ENCODE assay signal across 8 mouse cellular contexts in genomic region chr5:115347564-115347963, GRCm38 (mm10). TPM values are rescaled to one million over a fixed set of nuclear protein-coding genes. Genes with fewer than 3 reads are reported as not detected.
DNase-seq lines count a peak whose midpoint lies in the region; ATAC-seq and TF ChIP-seq lines count a peak whose summit lies in the region.

No protein-coding gene starts in this region.

- peak overlapping the region; percentile 96 for H3K4me2 ChIP-seq in forebrain, postnatal 0 days (ENCODE audit: low read depth)

- TF ChIP-seq EP300 in MEL (IDR thresholded peaks at IDR 0.05; ENCODE audit: low read depth in 1 of 2, low read length in 2 of 2) = peak; percentile 20 to 22; a peak in 2 of 4 replicates

- H3K36me3 ChIP-seq in MEL (ENCODE audit: control insufficient read depth in 1 of 2, insufficient read depth in 2 of 2, low read length in 2 of 2) = peaks cover 5 to 12% of the 10 kb centered on the region in 2 experiments
- peaks cover 40% of the 10 kb centered on the region for H3K36me3 ChIP-seq in forebrain, postnatal 0 days (ENCODE audit: insufficient read depth)

- no peak for TF ChIP-seq POLR2A in MEL (IDR thresholded peaks at IDR 0.05; ENCODE audit: control insufficient read depth in 1 of 2, insufficient read depth in 1 of 2, low read depth in 1 of 2, low read length in 2 of 2, poor library complexity in 1 of 2)
- TF ChIP-seq POLR2A in cerebellum, adult 2 months (IDR thresholded peaks at IDR 0.05; ENCODE audit: borderline replicate concordance, insufficient read depth, low read length) = no peak

- peak overlapping the region; percentile 69 to 93 for H3K4me3 ChIP-seq in MEL (ENCODE audit: control insufficient read depth in 1 of 2, insufficient read depth in 1 of 2, low read depth in 2 of 2, low read length in 2 of 2)
- peak overlapping the region; percentile 84 for H3K4me3 ChIP-seq in cerebellum, adult 2 months (replicated peaks; ENCODE audit: insufficient read depth, low read depth, low read length)
- peak overlapping the region; percentile 78 for H3K4me3 ChIP-seq in forebrain, postnatal 0 days (ENCODE audit: low read depth, low read length)

- H3K79me2 ChIP-seq in MEL (ENCODE audit: control insufficient read depth, insufficient read depth, low read length, poor library complexity) = peaks cover 52% of the 10 kb centered on the region

- no peaks in the 10 kb centered on the region for H3K27me3 ChIP-seq in MEL (ENCODE audit: control insufficient read depth in 1 of 2, insufficient read depth in 2 of 2, low read length in 2 of 2)
- no peaks in the 10 kb centered on the region for H3K27me3 ChIP-seq in cerebellum, adult 2 months (ENCODE audit: control insufficient read depth, insufficient read depth, low read length)
- no peaks in the 10 kb centered on the region for H3K27me3 ChIP-seq in forebrain, postnatal 0 days (ENCODE audit: insufficient read depth, low read length)

- DNase-seq in MEL (ENCODE audit: low read depth, low spot score) = peak; percentile 92
- peak; percentile 75 to 80 for DNase-seq in cerebellum, adult 2 months
- DNase-seq in forebrain, postnatal 0 days = peak; percentile 80
- DNase-seq in layer of hippocampus, postnatal 25 days (ENCODE audit: extremely low spot score in 1 of 2, low spot score in 1 of 2) = peak; percentile 67 to 83
- peak; percentile 81 for DNase-seq in lung, postnatal 25 days (ENCODE audit: low spot score)
- DNase-seq in retina, adult 2 months (ENCODE audit: low read depth, low spot score) = peak; percentile 53
- peak; percentile 82 to 84 for DNase-seq in thymus, postnatal 36 days

- H3K4me1 ChIP-seq in MEL (ENCODE audit: control insufficient read depth in 1 of 2, insufficient read depth in 2 of 2, low read length in 2 of 2) = peaks cover 4 to 8% of the 10 kb centered on the region in 2 experiments; a peak in 3 of 4 replicates
- H3K4me1 ChIP-seq in cerebellum, adult 2 months (ENCODE audit: control insufficient read depth, insufficient read depth, low read length) = peaks cover 4% of the 10 kb centered on the region; the same call in 1 of the 2 replicates
- H3K4me1 ChIP-seq in forebrain, postnatal 0 days (ENCODE audit: insufficient read depth) = no peaks in the 10 kb centered on the region; the same call in 1 of the 2 replicates

- peak overlapping the region; percentile 89 for H3K9ac ChIP-seq in MEL (ENCODE audit: control insufficient read depth, low read depth, low read length, poor library complexity, severe bottlenecking)
- H3K9ac ChIP-seq in forebrain, postnatal 0 days = peak overlapping the region; percentile 69; the same call in 1 of the 2 replicates

- peak overlapping the region; percentile 46 for H3K27ac ChIP-seq in MEL (ENCODE audit: control insufficient read depth, low read depth, low read length)
- no peak overlapping the region for H3K27ac ChIP-seq in cerebellum, adult 2 months (ENCODE audit: insufficient read depth, low read length)
- no peak overlapping the region for H3K27ac ChIP-seq in forebrain, postnatal 0 days (ENCODE audit: low read depth, low read length)

- TF ChIP-seq RAD21 in MEL (IDR thresholded peaks at IDR 0.05; ENCODE audit: low read depth, low read length) = peak; percentile 85

- H3K9me3 ChIP-seq in MEL (replicated peaks; ENCODE audit: insufficient read depth, low read length) = no peaks in the 10 kb centered on the region
- no peaks in the 10 kb centered on the region for H3K9me3 ChIP-seq in forebrain, postnatal 0 days (ENCODE audit: low read length)

- TF ChIP-seq CTCF in MEL (IDR thresholded peaks at IDR 0.05 in 2 of 3, conservative IDR thresholded peaks at IDR 0.05 in 1 of 3; ENCODE audit: control insufficient read depth in 1 of 3, insufficient read depth in 1 of 3, low read depth in 2 of 3, low read length in 3 of 3, poor library complexity in 1 of 3, severe bottlenecking in 1 of 3) = peak; percentile 91 to 94 (median 92)
- TF ChIP-seq CTCF in cerebellum, adult 2 months (IDR thresholded peaks at IDR 0.05; ENCODE audit: borderline replicate concordance, insufficient read depth, low read depth, low read length) = peak; percentile 80
- TF ChIP-seq CTCF in forebrain, postnatal 0 days (IDR thresholded peaks at IDR 0.05; ENCODE audit: low read depth) = peak; percentile 82

- 0 out of 2 replicates have a peak, but pooled peaks have one; percentile 32 for ATAC-seq in forebrain, postnatal 0 days
- peak; percentile 54 to 71 for ATAC-seq in hematopoietic stem cell, adult 5-6 weeks (replicated peaks in 1 of 2; ENCODE audit: insufficient read depth in 1 of 2, low FRiP score in 2 of 2, low TSS enrichment in 1 of 2, low read depth in 1 of 2, poor library complexity in 2 of 2, severe bottlenecking in 2 of 2)

- 0% methylated on average over 5 of the region's 5 CpGs for WGBS in cerebellum, adult 2 months
- 3% methylated on average over 5 of the region's 5 CpGs for WGBS in forebrain, postnatal 0 days

TF ChIP-seq in MEL, 35 proteins besides CTCF, POLR2A, EP300 and RAD21 (continues in another document):
- TF ChIP-seq MAZ (IDR thresholded peaks at IDR 0.05; ENCODE audit: low read depth, low read length) = peak; percentile 86
- TF ChIP-seq BHLHE40 (IDR thresholded peaks at IDR 0.05; ENCODE audit: borderline replicate concordance, low read depth, low read length) = 0 out of 2 replicates have a peak, but pooled peaks have one; percentile 27
- TF ChIP-seq ELF1 (IDR thresholded peaks at IDR 0.05; ENCODE audit: low read depth, low read length) = no peak
- peak; percentile 97 for TF ChIP-seq SIN3A (IDR thresholded peaks at IDR 0.05; ENCODE audit: low read length)
- no peak for TF ChIP-seq UBTF (IDR thresholded peaks at IDR 0.05; ENCODE audit: borderline replicate concordance, insufficient read depth, low read depth, low read length)
- TF ChIP-seq ZNF384 (IDR thresholded peaks at IDR 0.05; ENCODE audit: low read depth, low read length) = peak; percentile 46
- no peak for TF ChIP-seq NELFE (IDR thresholded peaks at IDR 0.05; ENCODE audit: low read depth, low read length)
- TF ChIP-seq TAL1 (IDR thresholded peaks at IDR 0.05; ENCODE audit: low read length) = no peak
- no peak; the same call in 1 of the 2 replicates for TF ChIP-seq KAT2A (conservative IDR thresholded peaks at IDR 0.05; ENCODE audit: low read depth, low read length)
- TF ChIP-seq ZMIZ1 (IDR thresholded peaks at IDR 0.05; ENCODE audit: low read depth, low read length) = no peak
- no peak for TF ChIP-seq NRF1 (IDR thresholded peaks at IDR 0.05; ENCODE audit: insufficient read depth, low read depth, low read length, poor library complexity, severe bottlenecking)
- TF ChIP-seq RCOR1 (IDR thresholded peaks at IDR 0.05; ENCODE audit: low read depth, low read length) = no peak
- TF ChIP-seq MXI1 (IDR thresholded peaks at IDR 0.05; ENCODE audit: low read depth, low read length) = peak; percentile 87
- TF ChIP-seq MYC (IDR thresholded peaks at IDR 0.05; ENCODE audit: low read depth, low read length) = peak; percentile 64; the same call in 1 of the 2 replicates

RNA-seq across cellular contexts. Expression of gene Cox6a1, which starts 1.2 kb away (rescaled TPM):
- 725 and 749 TPM in 2 replicates for total RNA-seq in MEL (2012; rRNA removed)
- polyA plus RNA-seq in MEL (2012; ENCODE audit: insufficient read depth in 1 of 2, insufficient read length in 2 of 2, low read depth in 1 of 2, low replicate concordance in 2 of 2, missing spikeins in 1 of 2) = 1,000 to 10,000 TPM in 1 of 2 experiments, 100 to 1,000 TPM in 1; 328 to 1,215 TPM
- 2,268 and 2,327 TPM in 2 replicates for polyA plus RNA-seq in cerebellum, adult 2 months (2012; rRNA removed)
- 628 and 701 TPM in 2 replicates for total RNA-seq in forebrain, postnatal 0 days (2014; rRNA removed)
- 1,510 and 1,858 TPM in 2 replicates for polyA plus RNA-seq in forebrain, postnatal 0 days (2015; fragmentation: Nextera tagmentation; extraction: Ambion mirVana)
- total RNA-seq in hematopoietic stem cell, adult 5-6 weeks (2017) = 38.2 and 63.4 TPM in 2 replicates
- total RNA-seq in layer of hippocampus, postnatal 25 days (2021) = 100 to 1,000 TPM; 814 to 862 TPM

RNA-seq across cellular contexts. Expression of gene Triap1, which starts 6.5 kb away (rescaled TPM):
- total RNA-seq in MEL (2012; rRNA removed) = 50.8 and 63.2 TPM in 2 replicates
- 10 to 100 TPM in 1 of 2 experiments, not detected in 1; 59.2 TPM for polyA plus RNA-seq in MEL (2012; ENCODE audit: insufficient read depth in 1 of 2, insufficient read length in 2 of 2, low read depth in 1 of 2, low replicate concordance in 2 of 2, missing spikeins in 1 of 2)
- polyA plus RNA-seq in cerebellum, adult 2 months (2012; rRNA removed) = 29.7 and 30.3 TPM in 2 replicates
- total RNA-seq in forebrain, postnatal 0 days (2014; rRNA removed) = 17.3 and 22.8 TPM in 2 replicates
- 60.5 and 68.0 TPM in 2 replicates for polyA plus RNA-seq in forebrain, postnatal 0 days (2015; fragmentation: Nextera tagmentation; extraction: Ambion mirVana)
- 8.6 and 9.6 TPM in 2 replicates for total RNA-seq in hematopoietic stem cell, adult 5-6 weeks (2017)
- 10 to 100 TPM; 22.9 to 28.6 TPM for total RNA-seq in layer of hippocampus, postnatal 25 days (2021)

RNA-seq across cellular contexts. Expression of gene Gatc, which starts 6.6 kb away (rescaled TPM):
- 6.3 and 6.5 TPM in 2 replicates for total RNA-seq in MEL (2012; rRNA removed)
- polyA plus RNA-seq in MEL (2012; ENCODE audit: insufficient read depth in 1 of 2, insufficient read length in 2 of 2, low read depth in 1 of 2, low replicate concordance in 2 of 2, missing spikeins in 1 of 2) = 10 to 100 TPM in 1 of 2 experiments, not detected in 1; 32.2 TPM
- polyA plus RNA-seq in cerebellum, adult 2 months (2012; rRNA removed) = 32.8 and 33.6 TPM in 2 replicates
- total RNA-seq in forebrain, postnatal 0 days (2014; rRNA removed) = 21.8 and 25.5 TPM in 2 replicates
- polyA plus RNA-seq in forebrain, postnatal 0 days (2015; fragmentation: Nextera tagmentation; extraction: Ambion mirVana) = 34.8 and 40.2 TPM in 2 replicates
- total RNA-seq in hematopoietic stem cell, adult 5-6 weeks (2017) = 14.1 and 14.3 TPM in 2 replicates
- 10 to 100 TPM; 21.5 to 24.4 TPM for total RNA-seq in layer of hippocampus, postnatal 25 days (2021)

RNA-seq across cellular contexts. Expression of gene Srsf9, which starts 20.6 kb away (rescaled TPM):
- total RNA-seq in MEL (2012; rRNA removed) = 80.0 and 98.0 TPM in 2 replicates
- polyA plus RNA-seq in MEL (2012; ENCODE audit: insufficient read depth in 1 of 2, insufficient read length in 2 of 2, low read depth in 1 of 2, low replicate concordance in 2 of 2, missing spikeins in 1 of 2) = 100 to 1,000 TPM in 1 of 2 experiments, not detected in 1; 170 TPM
- 60.1 and 65.0 TPM in 2 replicates for polyA plus RNA-seq in cerebellum, adult 2 months (2012; rRNA removed)
- 43.7 and 49.9 TPM in 2 replicates for total RNA-seq in forebrain, postnatal 0 days (2014; rRNA removed)
- 112 and 117 TPM in 2 replicates for polyA plus RNA-seq in forebrain, postnatal 0 days (2015; fragmentation: Nextera tagmentation; extraction: Ambion mirVana)
- total RNA-seq in hematopoietic stem cell, adult 5-6 weeks (2017) = 82.0 and 105 TPM in 2 replicates
- total RNA-seq in layer of hippocampus, postnatal 25 days (2021) = 10 to 100 TPM; 79.8 to 90.6 TPM

RNA-seq across cellular contexts. Expression of gene Dynll1, which starts 46.8 kb away (rescaled TPM):
- 714 and 736 TPM in 2 replicates for total RNA-seq in MEL (2012; rRNA removed)
- 100 to 1,000 TPM; 561 to 740 TPM for polyA plus RNA-seq in MEL (2012; ENCODE audit: insufficient read depth in 1 of 2, insufficient read length in 2 of 2, low read depth in 1 of 2, low replicate concordance in 2 of 2, missing spikeins in 1 of 2)
- polyA plus RNA-seq in cerebellum, adult 2 months (2012; rRNA removed) = 381 and 416 TPM in 2 replicates
- 259 and 351 TPM in 2 replicates for total RNA-seq in forebrain, postnatal 0 days (2014; rRNA removed)
- polyA plus RNA-seq in forebrain, postnatal 0 days (2015; fragmentation: Nextera tagmentation; extraction: Ambion mirVana) = 1,192 and 1,422 TPM in 2 replicates
- 198 and 266 TPM in 2 replicates for total RNA-seq in hematopoietic stem cell, adult 5-6 weeks (2017)
- 100 to 1,000 TPM; 799 to 873 TPM for total RNA-seq in layer of hippocampus, postnatal 25 days (2021)
